Mouse (Mus musculus) E14TG2a.4 (cell line): ENCODE results near the gene Ints4.

Source experiments
- CTCF ChIP-seq: conservative IDR thresholded peaks from 2 replicates; pipeline ENCODE4 v1.5.1; 2014; ENCODE audit warnings: low read length
- NANOG ChIP-seq: IDR thresholded peaks from 2 replicates; pipeline ENCODE4 v1.6.1; 2014; ENCODE audit warnings: borderline replicate concordance, low read length, mixed read lengths

- no peak for TF ChIP-seq CTCF
- TF ChIP-seq NANOG = no peak
Observed at GRCm38 (mm10) chr7:97454795-97455194, 26.0 kb upstream of the Ints4 start.
